Mouse (Mus musculus): ENCODE data around the gene Elovl1. TPM values are rescaled to one million over a fixed set of nuclear protein-coding genes. Genes with fewer than 3 reads are reported as not detected.

Elovl1 gene
- total and polyA plus RNA-seq, 3 experiments = 45.9 to 110 (median 61.1) TPM

DNA sequence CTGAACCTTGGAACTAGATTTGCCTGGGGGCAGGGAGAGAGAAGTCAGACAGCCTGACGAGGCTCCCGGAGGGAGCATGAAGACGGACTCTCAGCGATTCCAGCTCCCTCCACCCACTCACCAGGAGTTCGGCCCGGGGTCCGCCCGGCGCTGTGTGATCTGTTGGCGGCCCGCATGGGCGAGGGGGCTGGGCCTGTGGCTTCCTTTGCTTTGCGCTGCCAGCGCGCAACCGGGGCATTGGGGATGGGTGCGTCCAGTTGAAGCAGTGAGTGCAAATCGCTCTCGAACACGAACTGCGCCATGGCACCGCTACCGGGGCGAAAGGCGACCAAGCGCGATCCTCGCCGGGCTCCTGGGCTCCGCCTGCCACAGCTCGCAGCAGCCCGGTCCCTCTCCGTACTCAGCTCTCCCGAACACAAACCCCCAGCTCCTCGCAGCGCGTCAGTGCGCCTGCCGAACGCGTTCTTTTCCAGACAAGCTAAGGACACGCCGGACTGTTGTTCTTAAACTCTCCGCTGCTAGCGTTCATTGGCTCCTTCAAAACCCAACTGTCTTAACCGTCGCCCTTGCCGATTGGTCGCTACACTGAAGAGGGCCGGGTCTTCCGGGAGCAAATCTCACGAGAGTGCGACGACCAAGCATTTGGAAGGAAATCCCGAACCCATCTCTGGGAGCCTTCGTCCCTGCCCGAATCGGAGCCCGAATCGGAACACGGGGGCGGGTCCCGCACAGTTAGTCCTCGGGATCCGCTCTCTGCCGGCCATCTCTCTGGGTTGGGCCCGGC, 9.1 kb downstream of the Elovl1 start, which contains the start of gene Cdc20:
Gene Cdc20 (minus strand): TSS at position 533 of the 784 bp plus-strand sequence.
- H3K9me3 ChIP-seq (replicated peaks; ENCODE audit: low read length) = no peaks in the 10 kb centered on the region
- H3K4me2 ChIP-seq (ENCODE audit: insufficient read depth, low read depth, poor library complexity, severe bottlenecking) = peak within 1 kb of the TSS; percentile 65
- H3K9ac ChIP-seq (ENCODE audit: insufficient read depth, low read depth) = peak within 1 kb of the TSS; percentile 76
- H3K36me3 ChIP-seq (replicated peaks in 1 of 2; ENCODE audit: control insufficient read depth in 1 of 2, insufficient read depth in 1 of 2, low read length in 1 of 2) = peaks cover 38 to 43% of the 10 kb centered on the region in 2 experiments
- in situ Hi-C loops (cut with MboI; ENCODE audit: low pct_ligation_motif_present, low pct_unique_long_range_greater_than_20kb, low sequenced_read_pairs) = no loop called here
- H3K27ac ChIP-seq (ENCODE audit: insufficient read depth, low read depth) = peak within 1 kb of the TSS; percentile 45; the same call in 1 of the 2 replicates
- dilution Hi-C loops (cut with MboI; ENCODE audit: extremely low pct_ligation_motif_present, extremely low pct_unique_long_range_greater_than_20kb, low sequenced_read_pairs) = no loop called here
- H3K4me3 ChIP-seq (replicated peaks in 1 of 3; ENCODE audit: low read depth in 2 of 3, low read length in 2 of 3, poor library complexity in 1 of 3) = peak within 1 kb of the TSS; percentile 69 to 91 (median 77)
- peaks cover 25% of the 10 kb centered on the region for H3K79me2 ChIP-seq (replicated peaks; ENCODE audit: control insufficient read depth, extremely low read depth, insufficient read depth, poor library complexity, severe bottlenecking)
- peaks cover 8 to 38% of the 10 kb centered on the region in 2 experiments for H3K4me1 ChIP-seq (ENCODE audit: control insufficient read depth in 1 of 2, insufficient read depth in 2 of 2)
- peaks cover 11% of the 10 kb centered on the region for H3K27me3 ChIP-seq (replicated peaks)
- peak; percentile 97 for DNase-seq (ENCODE audit: extremely low read depth)
- TF ChIP-seq SMC3 (IDR thresholded peaks at IDR 0.05; ENCODE audit: low read depth, low read length) (no peak), USF2 (conservative IDR thresholded peaks at IDR 0.05; ENCODE audit: low read depth, low read length) (no peak), JUND (conservative IDR thresholded peaks at IDR 0.05; ENCODE audit: low read depth, low read length) (no peak), ZMIZ1 (IDR thresholded peaks at IDR 0.05; ENCODE audit: low read depth, low read length) (peak; percentile 93), HCFC1 (IDR thresholded peaks at IDR 0.05; ENCODE audit: low read depth, low read length) (peak; percentile 79), MYC (IDR thresholded peaks at IDR 0.05; ENCODE audit: low read depth, low read length) (peak; percentile 51), POLR2A (IDR thresholded peaks at IDR 0.05; ENCODE audit: low read depth, low read length) (peak; percentile 93), RAD21 (IDR thresholded peaks at IDR 0.05; ENCODE audit: low read depth, low read length) (no peak), MAX (IDR thresholded peaks at IDR 0.05; ENCODE audit: low read length) (peak; percentile 93), MEF2A (IDR thresholded peaks at IDR 0.05; ENCODE audit: borderline replicate concordance, low read depth, low read length) (peak; percentile 46; the same call in 1 of the 2 replicates), ZNF384 (IDR thresholded peaks at IDR 0.05; ENCODE audit: low read depth, low read length) (no peak), ZC3H11A (IDR thresholded peaks at IDR 0.05; ENCODE audit: low read depth, low read length) (no peak), IRF4 (IDR thresholded peaks at IDR 0.05; ENCODE audit: low read depth, low read length) (no peak), MXI1 (IDR thresholded peaks at IDR 0.05; ENCODE audit: low read depth, low read length) (peak; percentile 97), TCF12 (IDR thresholded peaks at IDR 0.05; ENCODE audit: low read depth, low read length) (peak; percentile 87), SIN3A (IDR thresholded peaks at IDR 0.05; ENCODE audit: low read length) (peak; percentile 98), ETS1 (conservative IDR thresholded peaks at IDR 0.05; ENCODE audit: low read depth, low read length) (no peak), USF1 (IDR thresholded peaks at IDR 0.05; ENCODE audit: low read depth, low read length) (no peak), EP300 (IDR thresholded peaks at IDR 0.05; ENCODE audit: low read length) (no peak), PAX5 (IDR thresholded peaks at IDR 0.05; ENCODE audit: low read length) (no peak), UBTF (IDR thresholded peaks at IDR 0.05; ENCODE audit: low read depth, low read length) (0 out of 2 replicates have a peak, but pooled peaks have one; percentile 46), MAZ (IDR thresholded peaks at IDR 0.05; ENCODE audit: low read depth, low read length) (0 out of 2 replicates have a peak, but pooled peaks have one; percentile 27), ELF1 (IDR thresholded peaks at IDR 0.05; ENCODE audit: low read depth, low read length) (peak; percentile 92), TBP (conservative IDR thresholded peaks at IDR 0.05; ENCODE audit: low read depth, low read length) (peak; percentile 93), MAFK (IDR thresholded peaks at IDR 0.05; ENCODE audit: insufficient replicate concordance, low read length) (no peak), KAT2A (IDR thresholded peaks at IDR 0.05; ENCODE audit: insufficient replicate concordance, low read length) (peak; percentile 59; the same call in 1 of the 2 replicates), BHLHE40 (IDR thresholded peaks at IDR 0.05; ENCODE audit: low read depth, low read length) (no peak), RCOR1 (conservative IDR thresholded peaks at IDR 0.05; ENCODE audit: low read depth, low read length) (no peak), E2F4 (IDR thresholded peaks at IDR 0.05; ENCODE audit: insufficient replicate concordance, low read depth, low read length) (0 out of 2 replicates have a peak, but pooled peaks have one; percentile 79), JUN (IDR thresholded peaks at IDR 0.05; ENCODE audit: insufficient read depth, low read depth, low read length) (no peak), NELFE (IDR thresholded peaks at IDR 0.05; ENCODE audit: low read depth, low read length) (peak; percentile 78), CHD1 (IDR thresholded peaks at IDR 0.05; ENCODE audit: low read depth, low read length) (no peak), ZKSCAN1 (IDR thresholded peaks at IDR 0.05; ENCODE audit: borderline replicate concordance, low read depth, low read length) (no peak), CHD2 (IDR thresholded peaks at IDR 0.05; ENCODE audit: low read length) (peak; percentile 99), CTCF (conservative IDR thresholded peaks at IDR 0.05 in 1 of 2, IDR thresholded peaks at IDR 0.05 in 1 of 2; ENCODE audit: low read depth in 2 of 2, low read length in 2 of 2) (no peak), POLR2AphosphoS2 (IDR thresholded peaks at IDR 0.05; ENCODE audit: low read depth, low read length) (peak; percentile 76; the same call in 1 of the 2 replicates), GABPA (IDR thresholded peaks at IDR 0.05; ENCODE audit: insufficient replicate concordance, low read depth, low read length) (no peak), NRF1 (IDR thresholded peaks at IDR 0.05; ENCODE audit: low read depth, low read length) (0 out of 2 replicates have a peak, but pooled peaks have one; percentile 23)
